Mouse (Mus musculus): ENCODE results near the gene Pin1. TPM values are rescaled to one million over a fixed set of nuclear protein-coding genes. Genes with fewer than 3 reads are reported as not detected.
"Not testable (repeated sequence)": the region's sequence is repeated elsewhere in the genome, so short reads cannot be mapped to it uniquely, and the experiment has no call there.

Gene Pin1
- polyA plus RNA-seq (2016; fragmentation: Nextera tagmentation; extraction: Ambion mirVana), result 54.6 and 54.8 TPM in 2 replicates

GRCm38 (mm10) chr9:20651602-20652259 is at the start of gene Pin1:
Gene Pin1 (plus strand): TSS chr9:20652095.
- H3K27ac ChIP-seq (replicated peaks), result peak within 1 kb of the TSS; percentile 60
- H3K36me3 ChIP-seq, result peaks cover 40% of the 10 kb centered on the region

GRCm38 (mm10) chr9:20606269-20606668 is 45.6 kb upstream of the Pin1 start:
- Histone ChIP-seq H3K27me3 (no peaks in the 10 kb centered on the region), H3K4me1 (peaks cover 7% of the 10 kb centered on the region), H3K4me2 (replicated peaks) (peak overlapping the region; percentile 65), H3K9ac (replicated peaks) (no peak overlapping the region; the same call in 1 of the 2 replicates), H3K4me3 (peak overlapping the region; percentile 71), H3K27ac (replicated peaks) (no peak overlapping the region), H3K9me3 (no peaks in the 10 kb centered on the region), H3K36me3 (peaks cover 9% of the 10 kb centered on the region; the same call in 1 of the 2 replicates)
- 94% methylated on average over 1 of the region's 1 CpGs for WGBS
- no peak for ATAC-seq (ENCODE audit: low FRiP score, low read depth)

More at GRCm38 (mm10) chr9:20651602-20652259, at the start of gene Pin1:
- ATAC-seq (ENCODE audit: low FRiP score, low read depth), result peak; percentile 99
- Histone ChIP-seq H3K4me1 (peaks cover 28% of the 10 kb centered on the region), H3K9ac (replicated peaks) (peak within 1 kb of the TSS; percentile 88), H3K4me3 (peak within 1 kb of the TSS; percentile 96), H3K4me2 (replicated peaks) (peak within 1 kb of the TSS; percentile 78), H3K9me3 (no peaks in the 10 kb centered on the region), H3K27me3 (no peaks in the 10 kb centered on the region)
- under 1% methylated on average over 45 of the region's 45 CpGs for WGBS

- under 1% methylated on average over 57 of the region's 57 CpGs for WGBS
- H3K4me1 ChIP-seq, result peaks cover 7% of the 10 kb centered on the region
- ATAC-seq (ENCODE audit: low FRiP score, low read depth), result peak; percentile 89
- no peaks in the 10 kb centered on the region for H3K9me3 ChIP-seq
- H3K27ac ChIP-seq (replicated peaks), result peak overlapping the region; percentile 95
- H3K4me2 ChIP-seq (replicated peaks), result peak overlapping the region; percentile 65
- H3K4me3 ChIP-seq, result peak overlapping the region; percentile 71
- peak overlapping the region; percentile 78 for H3K9ac ChIP-seq (replicated peaks)
- H3K36me3 ChIP-seq, result 0 out of 2 replicates have a peak, but pooled peaks cover 7% of the 10 kb centered on the region
- H3K27me3 ChIP-seq, result no peaks in the 10 kb centered on the region
These were observed 44.6 kb upstream of the Pin1 start for GRCm38 (mm10) chr9:20607100-20607974.

GRCm38 (mm10) chr9:20609831-20610464 is 41.9 kb upstream of the Pin1 start:
- H3K9me3 ChIP-seq, result no peaks in the 10 kb centered on the region
- peaks cover 7% of the 10 kb centered on the region for H3K4me1 ChIP-seq
- no peak for ATAC-seq (ENCODE audit: low FRiP score, low read depth)
- 0 out of 2 replicates have a peak, but pooled peaks cover 7% of the 10 kb centered on the region for H3K36me3 ChIP-seq
- no peak overlapping the region for H3K4me2 ChIP-seq (replicated peaks)
- H3K9ac ChIP-seq (replicated peaks), result no peak overlapping the region
- no peak overlapping the region for H3K27ac ChIP-seq (replicated peaks)
- WGBS, result 92% methylated on average over 5 of the region's 5 CpGs
- H3K4me3 ChIP-seq, result no peak overlapping the region
- H3K27me3 ChIP-seq, result no peaks in the 10 kb centered on the region

- no peak overlapping the region for H3K27ac ChIP-seq (replicated peaks)
- no peak overlapping the region for H3K9ac ChIP-seq (replicated peaks)
- no peaks in the 10 kb centered on the region for H3K9me3 ChIP-seq
- WGBS, result 85% methylated on average over 5 of the region's 5 CpGs
- H3K27me3 ChIP-seq, result no peaks in the 10 kb centered on the region
- no peak overlapping the region for H3K4me2 ChIP-seq (replicated peaks)
- 0 out of 2 replicates have a peak, but pooled peaks cover 7% of the 10 kb centered on the region for H3K36me3 ChIP-seq
- no peak for ATAC-seq (ENCODE audit: low FRiP score, low read depth)
- H3K4me3 ChIP-seq, result no peak overlapping the region
- no peaks in the 10 kb centered on the region; the same call in 1 of the 2 replicates for H3K4me1 ChIP-seq
These were observed 39.9 kb upstream of the Pin1 start for GRCm38 (mm10) chr9:20611976-20612375.

- no peak for ATAC-seq (ENCODE audit: low FRiP score, low read depth)
- Histone ChIP-seq H3K36me3 (no peaks in the 10 kb centered on the region), H3K27me3 (no peaks in the 10 kb centered on the region), H3K4me3 (no peak overlapping the region), H3K4me2 (replicated peaks) (no peak overlapping the region), H3K9me3 (no peaks in the 10 kb centered on the region), H3K4me1 (no peaks in the 10 kb centered on the region), H3K27ac (replicated peaks) (no peak overlapping the region), H3K9ac (replicated peaks) (no peak overlapping the region)
- WGBS, result 92% methylated on average over 2 of the region's 2 CpGs
These were observed 35.2 kb upstream of the Pin1 start for GRCm38 (mm10) chr9:20616685-20617084.

- WGBS, result 98% methylated on average over 2 of the region's 2 CpGs
- no peak overlapping the region for H3K4me2 ChIP-seq (replicated peaks)
- H3K9me3 ChIP-seq, result no peaks in the 10 kb centered on the region
- no peaks in the 10 kb centered on the region for H3K27me3 ChIP-seq
- no peaks in the 10 kb centered on the region for H3K4me1 ChIP-seq
- H3K4me3 ChIP-seq, result no peak overlapping the region
- H3K9ac ChIP-seq (replicated peaks), result no peak overlapping the region
- no peak overlapping the region for H3K27ac ChIP-seq (replicated peaks)
- no peaks in the 10 kb centered on the region for H3K36me3 ChIP-seq
- ATAC-seq (ENCODE audit: low FRiP score, low read depth), result no peak
These were observed 20.6 kb upstream of the Pin1 start for GRCm38 (mm10) chr9:20631332-20631731.

GRCm38 (mm10) chr9:20635676-20636075 is 16.2 kb upstream of the Pin1 start:
- H3K4me1 ChIP-seq; H3K4me2 ChIP-seq (replicated peaks); H3K4me3 ChIP-seq; H3K9ac ChIP-seq (replicated peaks); H3K27ac ChIP-seq (replicated peaks); H3K27me3 ChIP-seq; ATAC-seq (ENCODE audit: low FRiP score, low read depth); H3K9me3 ChIP-seq: not testable (repeated sequence)
- 90% methylated on average over 8 of the region's 8 CpGs for WGBS
- peaks cover 22% of the 10 kb centered on the region for H3K36me3 ChIP-seq

- Histone ChIP-seq H3K4me3 (no peak overlapping the region), H3K27me3 (no peaks in the 10 kb centered on the region), H3K4me2 (replicated peaks) (no peak overlapping the region), H3K27ac (replicated peaks) (no peak overlapping the region), H3K4me1 (peaks cover 6% of the 10 kb centered on the region), H3K9me3 (no peaks in the 10 kb centered on the region), H3K36me3 (peaks cover 22% of the 10 kb centered on the region), H3K9ac (replicated peaks) (no peak overlapping the region)
- no peak for ATAC-seq (ENCODE audit: low FRiP score, low read depth)
- 75% methylated on average over 3 of the region's 3 CpGs for WGBS
These were observed 15.6 kb upstream of the Pin1 start for GRCm38 (mm10) chr9:20636256-20636655.

- Histone ChIP-seq H3K9me3 (no peaks in the 10 kb centered on the region), H3K36me3 (peaks cover 22% of the 10 kb centered on the region), H3K4me2 (replicated peaks) (no peak overlapping the region), H3K4me3 (no peak overlapping the region), H3K4me1 (peaks cover 12% of the 10 kb centered on the region), H3K9ac (replicated peaks) (no peak overlapping the region), H3K27me3 (no peaks in the 10 kb centered on the region), H3K27ac (replicated peaks) (no peak overlapping the region)
- WGBS, result 80% methylated on average over 2 of the region's 2 CpGs
- no peak for ATAC-seq (ENCODE audit: low FRiP score, low read depth)
These were observed 15.1 kb upstream of the Pin1 start for GRCm38 (mm10) chr9:20636790-20637189.

GRCm38 (mm10) chr9:20638552-20638951 is 13.3 kb upstream of the Pin1 start:
- no peak overlapping the region for H3K27ac ChIP-seq (replicated peaks)
- no peaks in the 10 kb centered on the region for H3K27me3 ChIP-seq
- H3K9ac ChIP-seq (replicated peaks), result no peak overlapping the region
- 96% methylated on average over 19 of the region's 19 CpGs for WGBS
- peaks cover 22% of the 10 kb centered on the region for H3K36me3 ChIP-seq
- no peak overlapping the region for H3K4me2 ChIP-seq (replicated peaks)
- peaks cover 18% of the 10 kb centered on the region for H3K4me1 ChIP-seq
- no peak overlapping the region for H3K4me3 ChIP-seq
- no peaks in the 10 kb centered on the region for H3K9me3 ChIP-seq
- no peak for ATAC-seq (ENCODE audit: low FRiP score, low read depth)

- H3K4me1 ChIP-seq, result peaks cover 23% of the 10 kb centered on the region
- no peak overlapping the region for H3K4me2 ChIP-seq (replicated peaks)
- no peak overlapping the region for H3K4me3 ChIP-seq
- ATAC-seq (ENCODE audit: low FRiP score, low read depth), result no peak
- H3K27ac ChIP-seq (replicated peaks), result no peak overlapping the region
- whole genome bisulfite sequencing, result 94% methylated on average over 4 of the region's 4 CpGs
- H3K27me3 ChIP-seq, result no peaks in the 10 kb centered on the region
- H3K9me3 ChIP-seq, result no peaks in the 10 kb centered on the region
- no peak overlapping the region for H3K9ac ChIP-seq (replicated peaks)
- H3K36me3 ChIP-seq, result peaks cover 22% of the 10 kb centered on the region
These were observed 12.4 kb upstream of the Pin1 start for GRCm38 (mm10) chr9:20639486-20639885.

Measured in midbrain, embryonic 12.5 days (tissue).